Mouse (Mus musculus): ENCODE data around the gene Ppef2.

The Ppef2 gene

DNA sequence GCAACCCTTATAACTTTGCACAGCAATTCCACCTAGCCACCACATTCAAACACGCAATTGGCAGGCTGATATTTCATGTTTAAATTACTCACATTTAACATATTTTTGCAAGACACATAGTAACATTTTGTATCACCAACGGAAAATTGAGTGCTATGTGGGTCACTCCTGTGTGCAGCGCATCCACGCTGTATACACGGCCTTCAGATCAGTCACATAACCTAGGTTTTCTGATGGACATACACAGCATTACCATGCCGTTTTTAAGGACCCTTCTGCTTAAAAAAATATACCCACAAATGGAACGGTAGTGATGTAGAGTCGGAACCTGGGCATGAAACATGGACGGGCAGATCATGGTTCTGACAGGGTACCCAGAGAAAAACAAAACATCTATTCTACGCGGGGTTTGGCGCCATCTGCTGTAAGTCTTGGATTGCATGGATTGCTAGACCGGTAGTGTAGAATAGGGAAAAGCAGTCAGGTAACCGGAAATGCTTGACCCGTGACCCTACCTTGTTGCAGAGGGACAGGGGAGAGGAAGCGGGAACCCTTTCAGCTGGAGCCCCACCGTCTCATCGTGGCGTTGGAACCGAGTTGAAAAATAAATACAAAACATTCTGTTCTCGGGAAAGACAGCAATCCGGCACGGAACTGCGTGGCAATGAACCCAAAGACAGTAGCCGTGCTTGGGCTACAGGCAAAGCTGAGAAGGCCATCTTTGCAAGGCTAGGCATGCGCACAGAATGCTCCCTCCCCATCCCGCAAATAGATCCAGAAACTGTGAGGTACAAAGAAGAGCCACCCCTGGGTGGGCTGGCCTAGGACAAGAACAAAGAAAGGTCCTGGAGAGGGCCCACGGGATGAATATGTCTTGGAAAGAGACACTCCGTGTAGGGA is 16.5 kb downstream of the Ppef2 start:
- DNase-seq (ENCODE audit: low spot score in 2 of 2) = no peak

DNA sequence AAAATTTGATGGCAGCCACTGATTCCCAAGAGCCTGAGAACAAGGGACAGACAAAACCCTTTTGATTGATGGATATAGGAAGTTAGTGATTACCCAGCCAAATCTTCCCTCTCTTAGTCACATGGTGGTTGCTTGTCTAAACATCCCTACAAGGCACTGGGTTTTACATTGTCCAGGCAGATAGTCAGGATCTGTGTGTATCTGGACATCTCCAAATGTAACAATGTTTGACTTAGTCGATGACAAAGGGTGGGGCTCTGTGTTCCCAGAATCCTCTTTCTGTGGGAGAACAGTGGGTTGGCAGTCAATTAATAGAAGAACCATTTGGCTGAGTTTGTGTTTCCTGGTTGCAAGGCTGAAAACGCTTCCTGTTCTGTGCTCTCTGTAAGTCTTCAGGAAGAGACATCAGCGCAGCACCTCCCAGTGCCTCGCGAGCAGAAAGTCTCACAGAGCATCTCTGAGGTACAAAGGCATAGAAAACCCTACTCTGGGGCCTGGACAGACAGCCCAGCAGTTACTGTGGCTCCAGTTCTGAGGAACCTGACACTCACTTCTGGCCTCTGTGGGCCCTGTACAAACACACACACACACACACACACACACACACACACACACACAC is 21.0 kb downstream of the Ppef2 start:
- no peak for DNase-seq (ENCODE audit: low spot score in 2 of 2)

GRCm38 (mm10) chr5:92233366-92233765 is 22.7 kb downstream of the Ppef2 start:
- no peak for DNase-seq (ENCODE audit: low spot score in 2 of 2)

- DNase-seq (ENCODE audit: low spot score in 2 of 2) = no peak
Measured at GRCm38 (mm10) chr5:92231836-92232235, 24.2 kb downstream of the Ppef2 start.

DNA sequence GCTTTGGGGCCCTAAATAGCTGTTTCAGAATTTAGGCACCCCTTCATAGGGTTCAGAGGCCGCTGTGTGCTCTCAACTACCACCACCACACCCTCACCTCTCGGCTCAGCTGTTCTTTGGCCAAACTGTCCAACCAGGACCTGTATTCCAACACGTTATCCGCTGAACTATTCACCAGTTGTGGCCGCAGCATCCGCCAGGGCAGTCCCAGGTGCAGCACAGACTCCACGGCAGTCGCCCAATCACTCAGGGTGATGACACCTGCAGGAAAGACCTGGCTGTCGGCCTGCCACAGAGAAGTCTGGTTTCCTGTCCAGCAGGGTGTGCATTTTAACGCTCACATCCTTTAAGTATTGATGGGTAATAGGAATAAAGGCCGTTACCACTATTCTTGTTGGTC is 25.8 kb downstream of the Ppef2 start:
- DNase-seq (ENCODE audit: low spot score in 2 of 2) = no peak

DNA sequence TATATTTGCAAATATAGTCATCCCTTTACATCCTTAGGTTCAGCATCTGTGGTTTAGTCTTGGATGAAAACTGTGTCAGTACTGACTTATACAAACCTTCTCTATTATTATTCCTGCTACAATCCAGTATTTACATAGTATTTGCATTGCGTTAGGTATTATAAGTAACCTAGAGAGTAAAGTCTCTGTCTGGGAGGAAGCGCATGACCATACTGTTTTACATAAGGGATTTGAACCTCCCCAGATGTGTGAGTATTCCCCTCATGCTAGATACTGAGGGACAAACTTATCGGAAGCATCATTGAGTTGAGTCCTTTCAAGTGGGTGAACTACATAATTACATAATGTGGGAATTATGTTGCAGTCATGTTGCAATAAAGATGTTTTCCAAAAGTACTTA is 26.6 kb downstream of the Ppef2 start:
- DNase-seq (ENCODE audit: low spot score in 2 of 2) = no peak

DNA sequence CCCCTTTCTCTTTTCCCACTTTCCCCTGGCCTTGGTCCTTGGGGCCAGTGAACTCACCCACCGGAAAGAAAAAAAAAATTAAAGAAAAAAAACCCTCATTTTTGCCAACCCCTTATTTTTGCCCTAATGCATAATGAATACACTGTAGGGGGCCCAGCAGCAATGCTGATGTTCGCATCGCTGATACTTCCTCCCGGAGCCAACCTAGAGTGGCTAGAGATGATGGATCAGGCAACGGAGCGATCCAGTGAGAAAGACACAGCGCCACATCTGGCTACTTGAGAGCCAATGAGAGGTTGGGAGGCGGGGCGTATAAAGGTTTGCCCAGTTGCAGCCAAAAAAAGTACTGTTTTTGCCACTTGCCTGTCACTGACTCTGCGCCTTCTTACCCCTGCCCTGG is 27.3 kb downstream of the Ppef2 start:
- DNase-seq (ENCODE audit: low spot score in 2 of 2) = peak in 1 of 2 experiments; percentile 36

DNA sequence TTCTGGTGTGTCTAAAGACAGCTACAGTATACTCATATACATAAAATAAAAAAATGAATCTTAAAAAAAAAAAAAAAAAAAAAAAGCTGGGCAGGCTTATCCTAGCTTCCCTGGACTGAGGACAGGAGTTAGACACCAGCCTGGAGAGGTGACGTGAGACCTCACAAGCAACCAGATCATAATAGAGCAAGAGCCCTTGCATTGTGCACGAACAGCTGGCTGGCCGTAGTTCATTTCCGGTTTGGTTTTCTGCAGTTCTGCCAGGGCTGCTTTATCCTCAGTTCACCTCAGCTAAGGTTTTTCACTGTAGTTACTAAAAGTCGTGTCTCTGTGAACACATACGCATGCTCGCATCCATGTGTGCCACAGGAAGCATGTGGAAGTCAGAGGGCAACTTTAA is 28.3 kb downstream of the Ppef2 start:
- peak in 1 of 2 experiments; percentile 47 for DNase-seq (ENCODE audit: low spot score in 2 of 2)

- DNase-seq (ENCODE audit: low spot score in 2 of 2) = peak in 1 of 2 experiments; percentile 14
Measured at GRCm38 (mm10) chr5:92220287-92220902, 35.7 kb downstream of the Ppef2 start.

DNA sequence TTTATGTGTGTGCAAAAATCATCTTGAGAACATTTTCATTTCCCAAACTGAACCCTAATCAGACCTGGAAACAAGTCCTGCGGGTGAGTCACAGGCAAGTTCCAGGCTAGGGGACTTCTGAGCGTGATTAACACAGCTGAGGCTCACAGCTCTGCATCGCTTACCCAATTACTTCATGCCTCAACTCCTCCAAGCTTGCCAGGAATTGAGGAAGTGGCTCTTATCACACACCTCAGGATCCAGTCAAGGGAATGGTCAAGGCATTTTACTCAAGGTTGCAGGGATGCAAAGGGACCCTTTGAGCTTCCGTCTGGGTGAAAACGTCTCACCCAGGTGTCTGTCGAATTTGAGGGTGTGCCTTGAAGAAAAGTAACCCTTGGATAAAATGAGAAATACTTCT is 36.3 kb downstream of the Ppef2 start:
- peak in 1 of 2 experiments; percentile 20 for DNase-seq (ENCODE audit: low spot score in 2 of 2)

- no peak for DNase-seq (ENCODE audit: low spot score in 2 of 2)
Measured at GRCm38 (mm10) chr5:92218915-92219793, 36.9 kb downstream of the Ppef2 start.

DNA sequence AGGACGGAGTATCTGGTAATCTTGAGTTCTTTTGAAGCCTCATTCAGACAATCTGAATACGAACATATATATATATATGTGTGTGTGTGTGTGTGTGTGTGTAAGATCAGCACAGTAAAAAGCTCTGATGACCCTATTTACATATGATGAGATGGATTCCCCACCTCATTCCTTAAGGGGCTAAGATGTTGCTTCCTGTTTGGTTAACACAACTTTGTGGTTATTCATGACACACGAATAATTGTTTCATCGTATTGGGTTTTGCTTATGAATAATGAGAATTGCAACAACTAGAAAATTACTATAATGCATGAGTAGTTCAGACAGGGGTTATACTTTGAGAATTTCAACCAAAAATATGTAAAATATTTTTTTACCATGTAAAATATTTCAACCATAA is 40.8 kb downstream of the Ppef2 start, which contains the start of gene U90926:
Gene U90926, minus strand, starts transcription at position 101 of the 400 bp plus-strand sequence.
- no peak for DNase-seq (ENCODE audit: low spot score in 2 of 2)

DNA sequence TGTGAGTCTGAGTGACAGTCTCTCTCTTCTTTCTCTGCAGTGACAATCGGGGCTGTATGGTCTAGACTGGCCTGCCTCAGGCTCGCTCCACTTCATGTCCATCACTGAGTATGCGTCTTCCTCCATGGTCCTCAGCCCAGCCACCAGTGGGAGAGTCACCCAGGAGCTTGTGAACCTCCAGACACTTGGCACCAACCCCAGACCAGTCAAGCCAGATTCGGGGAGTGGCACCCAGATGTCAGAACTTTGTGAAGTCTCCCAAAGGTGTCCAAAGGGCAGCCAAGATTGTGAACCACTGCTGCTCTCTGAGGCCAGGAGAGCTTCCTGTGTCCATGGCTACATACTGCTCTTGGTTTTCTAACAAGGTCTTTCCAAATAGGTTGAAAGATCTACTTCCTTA is 43.8 kb downstream of the Ppef2 start:
- peak in 1 of 2 experiments; percentile 56 for DNase-seq (ENCODE audit: low spot score in 2 of 2)

DNA sequence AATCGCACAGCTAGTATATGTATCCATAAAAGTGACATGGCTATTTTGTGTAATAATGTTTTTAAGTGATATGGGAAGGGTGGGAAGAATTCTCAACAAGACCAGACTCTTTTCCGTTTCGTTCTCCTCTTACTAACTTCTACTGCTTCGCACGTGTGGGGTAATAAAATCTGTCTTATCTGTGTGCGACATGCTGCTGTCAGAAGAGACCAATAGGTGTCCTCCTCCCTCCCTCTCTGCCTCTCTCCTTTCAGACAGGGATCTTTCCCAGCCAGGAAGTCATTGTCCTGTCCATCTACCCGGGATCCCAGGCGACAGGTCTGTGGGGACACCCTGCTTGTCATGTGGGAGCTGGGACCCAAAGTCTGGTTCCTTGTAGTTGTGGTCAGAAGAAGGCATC is 45.9 kb downstream of the Ppef2 start:
- DNase-seq (ENCODE audit: low spot score in 2 of 2) = peak in 1 of 2 experiments; percentile 30

DNA sequence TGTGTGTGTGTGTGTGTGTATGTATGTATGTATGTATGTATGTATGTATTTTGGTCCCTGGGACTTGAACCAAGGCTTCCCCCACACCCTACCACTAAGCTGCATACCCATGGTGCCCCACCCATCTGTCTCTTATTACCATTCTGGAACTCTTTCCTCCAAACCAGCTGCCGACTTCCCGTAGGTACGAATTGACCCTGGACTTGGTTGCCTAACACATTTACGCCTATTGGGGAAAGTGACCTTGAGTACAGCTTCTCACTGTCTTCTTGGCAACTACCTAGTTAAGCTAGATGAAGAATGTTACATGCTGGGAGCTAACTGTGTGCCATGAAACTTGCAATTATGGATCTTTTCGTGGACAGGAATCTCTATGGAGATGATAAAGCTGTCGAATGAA is 50.0 kb downstream of the Ppef2 start:
- DNase-seq (ENCODE audit: low spot score in 2 of 2) = peak in 1 of 2 experiments; percentile 25

- DNase-seq (ENCODE audit: low spot score in 2 of 2) = peak in 1 of 2 experiments; percentile 41
Measured at GRCm38 (mm10) chr5:92205706-92206105, 50.4 kb downstream of the Ppef2 start.

GRCm38 (mm10) chr5:92205184-92205583 is 50.9 kb downstream of the Ppef2 start:
- DNase-seq (ENCODE audit: low spot score in 2 of 2) = peak in 1 of 2 experiments; percentile 13

DNA sequence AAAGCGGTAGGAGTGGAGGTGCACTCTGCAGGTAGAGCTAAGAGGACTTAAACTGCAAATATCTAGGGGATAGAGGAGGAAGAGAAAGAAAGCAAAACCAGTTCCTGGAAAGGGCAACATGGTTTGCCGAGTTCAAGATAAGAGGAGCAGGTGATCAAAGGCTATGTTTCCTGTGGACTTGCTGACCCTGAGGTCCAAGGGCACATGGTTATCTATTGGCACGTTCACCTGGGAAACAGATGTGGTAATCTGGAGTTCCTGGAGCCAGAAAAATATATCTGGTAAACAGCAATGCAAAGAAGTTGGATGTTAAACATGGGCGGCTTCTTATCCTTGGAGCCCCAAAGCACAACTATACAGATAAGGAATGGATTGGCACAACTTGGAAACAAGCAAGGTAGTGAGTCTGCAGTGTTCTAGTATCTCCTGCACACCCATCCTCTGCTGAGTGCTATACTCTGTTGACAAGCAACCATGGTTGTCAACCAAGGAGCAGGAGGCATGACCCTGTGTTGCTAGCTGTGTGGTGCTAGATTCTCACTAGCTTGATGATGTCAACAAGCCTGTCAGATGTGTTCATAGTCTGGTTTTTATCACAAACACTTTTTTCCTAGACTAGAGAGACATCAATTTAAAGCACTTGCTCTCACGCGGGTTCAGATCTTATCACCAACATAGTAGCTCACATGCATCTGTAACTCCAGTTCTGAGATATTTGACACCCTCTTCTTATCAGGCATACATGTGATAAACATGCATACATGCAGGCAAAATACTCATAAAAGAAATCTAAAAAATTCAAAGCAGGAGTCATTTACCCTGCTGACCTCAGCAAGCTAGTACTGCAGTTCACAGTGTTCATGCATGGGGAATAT is 51.7 kb downstream of the Ppef2 start:
- DNase-seq (ENCODE audit: low spot score in 2 of 2) = peak in 1 of 2 experiments; percentile 34

GRCm38 (mm10) chr5:92198266-92198665 is 57.8 kb downstream of the Ppef2 start:
- no peak for DNase-seq (ENCODE audit: low spot score in 2 of 2)
